Mouse (Mus musculus) G1E (cell line): ENCODE measurements around the gene Saa2. TPM values are rescaled to one million over a fixed set of nuclear protein-coding genes. Genes with fewer than 3 reads are reported as not detected.

Experiments used
- ATAC-seq: 2 replicates; pipeline ENCODE4 v1.8.0; 2016; ENCODE audit warnings: mild to moderate bottlenecking; ENCODE audit not compliant: insufficient number of reproducible peaks, poor library complexity, low FRiP score, severe bottlenecking; ENCODE audit errors: extremely low read depth
- DNase-seq: peaks from one replicate; pipeline ENCODE4 v3.0.0; 2012; ENCODE audit warnings: low spot score
- H3K27me3 ChIP-seq: 2 replicates; pipeline ENCODE4 v1.6.1; 2012; ENCODE audit warnings: mild to moderate bottlenecking, low read length, inconsistent platforms; ENCODE audit not compliant: insufficient read depth
- H3K36me3 ChIP-seq: replicated peaks from 2 replicates; pipeline ENCODE3; 2012; ENCODE audit warnings: mild to moderate bottlenecking, inconsistent platforms
- H3K4me1 ChIP-seq: 2 replicates; pipeline ENCODE4 v1.6.1; 2012; ENCODE audit warnings: low read depth, low read length, inconsistent platforms, mixed read lengths; ENCODE audit not compliant: insufficient read depth
- H3K4me3 ChIP-seq: 2 replicates; pipeline ENCODE4 v1.5.1; 2012; ENCODE audit warnings: low read depth, mild to moderate bottlenecking, inconsistent platforms, low read length, moderate library complexity, mixed read lengths
- H3K9me3 ChIP-seq: replicated peaks from 2 replicates; pipeline ENCODE4 v1.6.1; 2012; ENCODE audit warnings: inconsistent platforms
- CTCF ChIP-seq: IDR thresholded peaks from 2 replicates; pipeline ENCODE4 v1.5.1; 2012; ENCODE audit warnings: low read depth, low read length, inconsistent platforms, mixed read lengths
- GATA1 ChIP-seq: IDR thresholded peaks from 2 replicates; pipeline ENCODE4 v1.6.1; 2012; ENCODE audit warnings: borderline replicate concordance, low read length, inconsistent platforms, mixed read lengths
- GATA2 ChIP-seq: IDR thresholded peaks from 2 replicates; pipeline ENCODE4 v1.6.1; 2012; ENCODE audit warnings: low read depth, low read length, inconsistent platforms, borderline replicate concordance
- POLR2AphosphoS5 ChIP-seq: IDR thresholded peaks from 2 replicates; pipeline ENCODE4 v1.6.1; 2012; ENCODE audit warnings: low read depth, low read length, inconsistent platforms; ENCODE audit not compliant: insufficient replicate concordance
- TAL1 ChIP-seq: conservative IDR thresholded peaks from 2 replicates; pipeline ENCODE4 v1.6.1; 2012; ENCODE audit warnings: low read depth, low read length, inconsistent platforms, mixed read lengths
- polyA plus RNA-seq: library from polyadenylated mRNA; stranded (reverse); fragments of >175 nt; gene quantifications from 2 replicates; pipeline ENCODE4 v1.2.3, GENCODE M21; 2012
- total RNA-seq, 2 experiments: library from RNA; stranded (forward) in 1 of 2; stranded (reverse) in 1 of 2; fragments of 200-1000 nt in 1 of 2; fragments of >200 nt in 1 of 2; fragmentation: Nextera tagmentation in 1 of 2; gene quantifications; 2 replicates each; pipeline ENCODE4 v1.2.3; 2014 to 2017

Saa2 gene
- total and polyA plus RNA-seq, 3 experiments: not detected

DNA sequence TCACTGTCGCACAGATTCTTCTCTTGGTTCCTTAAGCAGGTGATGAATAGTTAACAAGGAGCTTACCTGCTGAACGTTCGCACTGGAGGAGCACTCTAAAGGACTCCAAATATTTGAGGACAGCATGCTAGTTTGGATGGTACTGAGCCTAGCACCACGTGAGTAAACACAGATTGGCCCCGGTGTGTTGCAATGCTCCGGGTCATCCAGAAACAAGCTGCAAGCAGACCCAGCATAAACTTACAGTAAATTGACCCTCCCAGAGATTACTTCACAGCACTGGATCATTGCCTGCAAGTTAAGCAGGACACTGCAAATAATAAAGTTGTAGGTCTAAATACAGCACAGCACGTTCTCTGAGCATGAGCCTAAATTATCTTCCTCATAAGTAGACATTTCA, 32.1 kb upstream of the Saa2 start:
- no peak for DNase-seq
- ATAC-seq: no peak

DNA sequence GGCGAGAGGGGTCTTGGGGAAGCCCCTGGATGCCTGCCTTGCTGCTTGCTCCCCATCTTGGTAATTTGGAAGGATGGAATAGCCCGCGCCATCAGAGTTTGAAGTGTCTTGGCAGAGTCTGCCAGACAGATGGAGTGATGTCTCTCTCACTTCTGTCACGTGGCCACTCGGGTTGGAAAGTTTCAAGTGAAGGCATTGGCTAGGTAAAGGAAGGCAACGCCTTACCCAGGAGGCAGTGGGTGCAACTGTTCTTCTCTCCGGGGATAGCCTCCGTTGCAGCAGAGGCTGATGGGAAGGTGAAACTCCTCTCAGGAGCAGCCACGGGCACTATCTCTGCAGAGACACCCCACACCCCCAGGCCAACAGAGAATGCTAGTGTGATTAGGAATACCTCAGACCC, 31.1 kb upstream of the Saa2 start:
- no peaks in the 10 kb centered on the region for H3K36me3 ChIP-seq
- H3K27me3 ChIP-seq: peaks cover 31% of the 10 kb centered on the region
- TF ChIP-seq TAL1: no peak
- TF ChIP-seq GATA2: no peak
- no peak for TF ChIP-seq GATA1
- no peak for TF ChIP-seq CTCF
- no peak for TF ChIP-seq POLR2AphosphoS5
- no peaks in the 10 kb centered on the region for H3K9me3 ChIP-seq
- no peak for DNase-seq
- ATAC-seq: no peak
- peaks cover 4% of the 10 kb centered on the region; the same call in 1 of the 2 replicates for H3K4me1 ChIP-seq
- no peak overlapping the region for H3K4me3 ChIP-seq

More for the DNA sequence above, 32.1 kb upstream of the Saa2 start:
- Histone ChIP-seq H3K4me1 (peaks cover 4% of the 10 kb centered on the region; the same call in 1 of the 2 replicates), H3K4me3 (no peak overlapping the region), H3K9me3 (no peaks in the 10 kb centered on the region), H3K27me3 (peaks cover 31% of the 10 kb centered on the region), H3K36me3 (no peaks in the 10 kb centered on the region)
- no peak for TF ChIP-seq TAL1
- TF ChIP-seq GATA1: no peak

DNA sequence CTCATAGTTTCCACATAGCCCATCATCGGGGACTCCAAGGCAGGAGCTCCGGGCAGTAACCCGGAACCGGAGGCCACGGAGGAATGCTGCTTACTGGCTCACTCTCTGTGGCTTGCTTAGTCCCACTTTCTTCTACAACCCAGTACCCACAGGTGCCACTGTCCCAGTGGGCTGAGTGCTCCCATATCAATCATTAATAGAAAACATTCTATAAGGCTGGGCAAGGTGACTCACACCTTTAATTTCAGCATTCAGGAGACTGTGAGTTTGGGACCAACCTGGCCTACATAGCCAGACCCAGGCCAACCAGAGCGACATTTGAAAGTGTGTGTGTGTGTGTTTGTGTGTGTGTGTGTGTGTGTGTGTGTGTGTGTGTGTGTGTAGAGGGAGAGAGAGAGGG, 28.2 kb upstream of the Saa2 start:
- TF ChIP-seq POLR2AphosphoS5 (no peak), TAL1 (no peak), GATA1 (no peak)
- Histone ChIP-seq H3K36me3 (no peaks in the 10 kb centered on the region), H3K4me3 (no peak overlapping the region), H3K4me1 (peaks cover 4% of the 10 kb centered on the region; the same call in 1 of the 2 replicates), H3K27me3 (peaks cover 29% of the 10 kb centered on the region), H3K9me3 (no peaks in the 10 kb centered on the region)
- ATAC-seq (no peak), DNase-seq (no peak)

DNA sequence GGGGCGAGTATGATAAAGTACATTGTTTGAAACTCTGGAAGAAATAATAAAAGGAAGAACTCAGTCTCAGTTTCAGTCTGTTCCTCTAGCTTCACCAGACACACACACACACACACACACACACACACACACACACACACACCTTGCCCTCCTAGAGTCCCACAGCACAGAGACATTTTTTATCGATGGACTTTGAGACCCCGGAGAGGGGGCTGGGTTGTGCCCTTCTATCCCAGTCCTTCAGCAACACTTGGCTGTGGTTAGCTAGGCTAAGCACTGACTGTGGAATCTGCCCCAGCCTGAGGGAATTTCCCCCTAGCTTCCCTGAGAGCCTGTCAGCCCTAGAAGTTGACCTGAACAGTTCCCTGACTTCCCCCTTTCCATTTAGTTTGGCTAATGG, 27.7 kb upstream of the Saa2 start:
- no peak for DNase-seq
- no peak for TF ChIP-seq GATA1
- no peak for TF ChIP-seq TAL1
- no peak for TF ChIP-seq CTCF
- no peak for TF ChIP-seq POLR2AphosphoS5
- no peak for TF ChIP-seq GATA2
- Histone ChIP-seq H3K27me3 (peaks cover 25% of the 10 kb centered on the region), H3K4me1 (peaks cover 4% of the 10 kb centered on the region; the same call in 1 of the 2 replicates), H3K4me3 (no peak overlapping the region), H3K36me3 (no peaks in the 10 kb centered on the region), H3K9me3 (no peaks in the 10 kb centered on the region)
- no peak for ATAC-seq

DNA sequence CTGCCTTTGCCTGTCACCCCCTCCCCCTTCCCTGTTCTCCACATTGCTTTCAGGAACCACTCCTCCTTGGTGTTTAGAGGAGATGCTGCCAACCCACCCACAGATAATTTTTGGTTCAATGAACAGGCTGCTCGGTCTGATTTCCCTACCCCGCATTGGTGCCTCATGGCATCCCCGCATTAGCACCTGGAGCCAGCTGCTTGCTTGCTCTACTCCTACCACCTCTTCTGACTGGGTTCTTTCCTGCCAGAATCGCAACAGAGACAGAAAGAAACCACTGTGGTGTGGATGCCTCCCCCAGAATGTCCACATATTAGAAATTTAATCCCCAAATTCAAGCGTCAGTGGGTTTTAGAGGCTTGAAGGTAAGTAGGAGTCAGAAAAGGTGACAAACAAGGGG, 27.2 kb upstream of the Saa2 start:
- Histone ChIP-seq H3K4me3 (no peak overlapping the region), H3K27me3 (peaks cover 27% of the 10 kb centered on the region), H3K4me1 (peaks cover 4% of the 10 kb centered on the region; the same call in 1 of the 2 replicates), H3K9me3 (no peaks in the 10 kb centered on the region), H3K36me3 (no peaks in the 10 kb centered on the region)
- TF ChIP-seq GATA1 (no peak), TAL1 (no peak), CTCF (no peak), POLR2AphosphoS5 (no peak), GATA2 (no peak)
- no peak for DNase-seq
- ATAC-seq: no peak

DNA sequence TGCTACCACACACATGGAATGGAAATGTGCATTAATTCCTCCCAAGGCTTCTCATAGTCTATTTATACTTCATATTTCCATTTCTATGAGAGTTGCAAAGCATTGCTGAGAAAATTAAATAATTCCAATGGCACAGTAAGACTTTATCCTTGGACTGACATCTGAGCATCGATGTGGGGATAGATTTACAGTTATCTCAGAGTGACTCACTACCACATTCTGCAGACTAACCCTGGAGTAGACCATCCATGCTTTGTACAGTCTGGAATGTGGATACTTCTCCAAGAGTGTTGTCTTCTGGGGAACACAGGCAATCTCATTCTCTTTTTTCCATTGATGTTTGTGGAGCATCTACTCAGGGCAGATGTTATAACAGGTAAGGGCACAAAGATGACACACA, 24.0 kb upstream of the Saa2 start:
- H3K4me3 ChIP-seq: no peak overlapping the region
- DNase-seq: no peak
- ATAC-seq: no peak
- H3K27me3 ChIP-seq: peaks cover 36% of the 10 kb centered on the region
- no peaks in the 10 kb centered on the region for H3K9me3 ChIP-seq
- TF ChIP-seq GATA2 (no peak), CTCF (no peak), GATA1 (no peak)
- H3K4me1 ChIP-seq: peaks cover 4% of the 10 kb centered on the region; the same call in 1 of the 2 replicates
- no peaks in the 10 kb centered on the region for H3K36me3 ChIP-seq

DNA sequence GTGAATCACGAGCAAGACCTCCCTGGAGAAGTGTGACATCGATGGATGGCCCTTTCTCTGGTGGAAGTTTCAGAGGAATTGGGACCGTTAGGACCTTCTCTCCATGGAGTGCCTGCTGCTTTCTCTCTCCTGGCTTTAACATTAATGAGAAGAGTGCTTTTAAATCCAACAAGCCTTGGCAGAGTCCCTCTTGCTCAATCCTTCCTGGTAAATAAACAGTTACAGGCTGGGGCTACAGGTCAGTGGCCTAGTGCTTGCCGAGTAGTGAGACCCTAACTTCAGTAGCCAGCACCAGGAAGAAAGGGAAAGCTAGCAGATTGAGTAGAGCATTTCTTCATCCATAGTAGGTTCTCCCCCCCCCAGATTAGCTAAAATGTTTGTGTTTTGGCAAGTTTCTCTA, 19.1 kb upstream of the Saa2 start, which contains the start of gene Saa4:
Saa4 (minus strand) TSS at position 146 of the 400 bp plus-strand sequence.
- H3K4me1 ChIP-seq: peaks cover 6% of the 10 kb centered on the region; the same call in 1 of the 2 replicates
- no peak for ATAC-seq
- no peaks in the 10 kb centered on the region for H3K36me3 ChIP-seq
- no peaks in the 10 kb centered on the region for H3K9me3 ChIP-seq
- H3K4me3 ChIP-seq: no peak within 1 kb of the TSS
- no peak for TF ChIP-seq GATA1
- no peak for TF ChIP-seq POLR2AphosphoS5
- TF ChIP-seq TAL1: no peak
- TF ChIP-seq GATA2: no peak
- TF ChIP-seq CTCF: no peak
- no peak for DNase-seq
- peaks cover 41% of the 10 kb centered on the region for H3K27me3 ChIP-seq
